Mouse (Mus musculus) erythroblast, embryonic 14.5 days (primary cell): Measurements from ENCODE around the gene Plcxd2. TPM values are rescaled to one million over a fixed set of nuclear protein-coding genes. Genes with fewer than 3 reads are reported as not detected.

ENCODE experiments used
- H3K27me3 ChIP-seq: 2 replicates; pipeline ENCODE4 v1.6.1; 2012; ENCODE audit warnings: inconsistent platforms; ENCODE audit not compliant: control insufficient read depth
- H3K36me3 ChIP-seq: 2 replicates; pipeline ENCODE4 v1.6.1; 2012; ENCODE audit warnings: mild to moderate bottlenecking, inconsistent platforms; ENCODE audit not compliant: control insufficient read depth
- H3K4me1 ChIP-seq: 2 replicates; pipeline ENCODE4 v1.6.1; 2012; ENCODE audit warnings: inconsistent platforms; ENCODE audit not compliant: control insufficient read depth
- H3K4me3 ChIP-seq: replicated peaks from 2 replicates; pipeline ENCODE3; 2012; ENCODE audit warnings: moderate library complexity, mild to moderate bottlenecking, inconsistent platforms
- H3K9me3 ChIP-seq: 2 replicates; pipeline ENCODE4 v1.6.1; 2012; ENCODE audit warnings: low read length, inconsistent platforms, mixed read lengths; ENCODE audit not compliant: control insufficient read depth
- GATA1 ChIP-seq: IDR thresholded peaks from 2 replicates; pipeline ENCODE4 v1.6.1; 2012; ENCODE audit warnings: low read length, inconsistent platforms, mixed read lengths
- TAL1 ChIP-seq: IDR thresholded peaks from 3 replicates; pipeline ENCODE4 v1.6.1; 2012; ENCODE audit warnings: low read length, inconsistent platforms, mixed read lengths
- polyA plus RNA-seq: library from polyadenylated mRNA; stranded (reverse); fragments of >175 nt; gene quantifications from 2 replicates; pipeline ENCODE4 v1.2.3, GENCODE M21; 2012

Gene Plcxd2
- polyA plus RNA-seq, 1 experiment: under 0.01 TPM

GRCm38 (mm10) chr16:45952035-45952434 lies 58.0 kb downstream of the Plcxd2 start:
- Histone ChIP-seq H3K4me3 (no peak overlapping the region), H3K36me3 (no peaks in the 10 kb centered on the region), H3K4me1 (no peaks in the 10 kb centered on the region), H3K27me3 (no peaks in the 10 kb centered on the region), H3K9me3 (no peaks in the 10 kb centered on the region)
- no peak for TF ChIP-seq GATA1
- TF ChIP-seq TAL1: no peak

GRCm38 (mm10) chr16:45946335-45946734 lies 63.7 kb downstream of the Plcxd2 start:
- TF ChIP-seq GATA1: no peak
- TF ChIP-seq TAL1: no peak
- no peaks in the 10 kb centered on the region for H3K27me3 ChIP-seq
- H3K36me3 ChIP-seq: no peaks in the 10 kb centered on the region
- H3K4me3 ChIP-seq: no peak overlapping the region
- H3K9me3 ChIP-seq: no peaks in the 10 kb centered on the region
- no peaks in the 10 kb centered on the region for H3K4me1 ChIP-seq

- Histone ChIP-seq H3K27me3 (no peaks in the 10 kb centered on the region), H3K4me3 (no peak overlapping the region), H3K9me3 (no peaks in the 10 kb centered on the region), H3K36me3 (no peaks in the 10 kb centered on the region), H3K4me1 (no peaks in the 10 kb centered on the region)
- no peak for TF ChIP-seq GATA1
- no peak for TF ChIP-seq TAL1
Measured at GRCm38 (mm10) chr16:45945649-45946048, 64.4 kb downstream of the Plcxd2 start.

- Histone ChIP-seq H3K9me3 (no peaks in the 10 kb centered on the region), H3K4me3 (no peak overlapping the region), H3K27me3 (no peaks in the 10 kb centered on the region), H3K4me1 (no peaks in the 10 kb centered on the region), H3K36me3 (no peaks in the 10 kb centered on the region)
- no peak for TF ChIP-seq GATA1
- no peak for TF ChIP-seq TAL1
Measured at GRCm38 (mm10) chr16:45945174-45945631, 64.8 kb downstream of the Plcxd2 start.

- no peaks in the 10 kb centered on the region for H3K36me3 ChIP-seq
- H3K27me3 ChIP-seq: no peaks in the 10 kb centered on the region
- TF ChIP-seq GATA1 (no peak), TAL1 (no peak)
- no peaks in the 10 kb centered on the region for H3K9me3 ChIP-seq
- H3K4me3 ChIP-seq: no peak overlapping the region
- H3K4me1 ChIP-seq: no peaks in the 10 kb centered on the region
Measured at GRCm38 (mm10) chr16:45942169-45942891, 67.7 kb downstream of the Plcxd2 start.

GRCm38 (mm10) chr16:45940701-45941100 lies 69.3 kb downstream of the Plcxd2 start:
- TF ChIP-seq TAL1 (no peak), GATA1 (no peak)
- no peaks in the 10 kb centered on the region for H3K27me3 ChIP-seq
- no peak overlapping the region for H3K4me3 ChIP-seq
- no peaks in the 10 kb centered on the region for H3K4me1 ChIP-seq
- H3K36me3 ChIP-seq: no peaks in the 10 kb centered on the region
- H3K9me3 ChIP-seq: no peaks in the 10 kb centered on the region

GRCm38 (mm10) chr16:45939436-45939835 lies 70.6 kb downstream of the Plcxd2 start:
- H3K4me1 ChIP-seq: no peaks in the 10 kb centered on the region
- H3K27me3 ChIP-seq: no peaks in the 10 kb centered on the region
- H3K4me3 ChIP-seq: no peak overlapping the region
- TF ChIP-seq TAL1: no peak
- no peak for TF ChIP-seq GATA1
- no peaks in the 10 kb centered on the region for H3K9me3 ChIP-seq
- H3K36me3 ChIP-seq: no peaks in the 10 kb centered on the region

GRCm38 (mm10) chr16:45937381-45937780 lies 72.6 kb downstream of the Plcxd2 start:
- Histone ChIP-seq H3K9me3 (no peaks in the 10 kb centered on the region), H3K36me3 (no peaks in the 10 kb centered on the region), H3K27me3 (no peaks in the 10 kb centered on the region), H3K4me1 (no peaks in the 10 kb centered on the region), H3K4me3 (no peak overlapping the region)
- no peak for TF ChIP-seq TAL1
- TF ChIP-seq GATA1: no peak

GRCm38 (mm10) chr16:45936521-45936920 lies 73.5 kb downstream of the Plcxd2 start:
- H3K4me3 ChIP-seq: no peak overlapping the region
- no peaks in the 10 kb centered on the region for H3K36me3 ChIP-seq
- TF ChIP-seq GATA1 (no peak), TAL1 (no peak)
- H3K9me3 ChIP-seq: no peaks in the 10 kb centered on the region
- no peaks in the 10 kb centered on the region for H3K27me3 ChIP-seq
- no peaks in the 10 kb centered on the region for H3K4me1 ChIP-seq
